In genomic region chr8:83416878-83417277, GRCm38 (mm10) we compare ENCODE assay signal across 22 mouse cellular contexts. TPM values are rescaled to one million over a fixed set of nuclear protein-coding genes. Genes with fewer than 3 reads are reported as not detected.
A peak's percentile ranks its signal among the peaks of the same experiment; 100 is the strongest.
DNase-seq lines count a peak whose midpoint lies in the region; TF ChIP-seq lines count a peak whose summit lies in the region.
"Had no signal": no experiment of that assay in that cellular context is flagged by ENCODE, and none has a peak within 500 bp of the region (broad histone marks: within the 10 kb centered on the region; RNA-seq: fewer than 3 reads in every experiment).

No protein-coding gene starts in this region.

- no peak overlapping the region for H3K27ac ChIP-seq in CH12.LX (ENCODE audit: insufficient read depth, low read depth)
- no peak overlapping the region for H3K27ac ChIP-seq in limb, embryonic 10.5 days
- no peak overlapping the region for H3K27ac ChIP-seq in cerebellum, adult 2 months (ENCODE audit: insufficient read depth, low read length)
- H3K27ac ChIP-seq: embryonic facial prominence, embryonic 13.5 days; embryonic facial prominence, embryonic 15.5 days; forebrain, embryonic 10.5 days; forebrain, embryonic 12.5 days had no signal

- H3K9me3 ChIP-seq in CH12.LX (replicated peaks; ENCODE audit: low read length) = no peaks in the 10 kb centered on the region
- no peaks in the 10 kb centered on the region for H3K9me3 ChIP-seq in limb, embryonic 10.5 days (replicated peaks)
- H3K9me3 ChIP-seq: embryonic facial prominence, embryonic 13.5 days; embryonic facial prominence, embryonic 15.5 days; forebrain, embryonic 10.5 days; forebrain, embryonic 12.5 days had no signal

- in situ Hi-C loops in CH12.LX (cut with MboI; ENCODE audit: low pct_ligation_motif_present, low pct_unique_long_range_greater_than_20kb, low sequenced_read_pairs) = no loop called here

- no peak for TF ChIP-seq EP300 in CH12.LX (IDR thresholded peaks at IDR 0.05; ENCODE audit: low read length)

- TF ChIP-seq RAD21 in CH12.LX (IDR thresholded peaks at IDR 0.05; ENCODE audit: low read depth, low read length) = no peak

- no peaks in the 10 kb centered on the region for H3K27me3 ChIP-seq in CH12.LX (replicated peaks)
- H3K27me3 ChIP-seq in limb, embryonic 10.5 days (ENCODE audit: low read depth, poor library complexity, severe bottlenecking) = no peaks in the 10 kb centered on the region
- no peaks in the 10 kb centered on the region for H3K27me3 ChIP-seq in cerebellum, adult 2 months (ENCODE audit: control insufficient read depth, insufficient read depth, low read length)
- H3K27me3 ChIP-seq: embryonic facial prominence, embryonic 13.5 days; embryonic facial prominence, embryonic 15.5 days; forebrain, embryonic 12.5 days had no signal

- TF ChIP-seq POLR2A in CH12.LX (IDR thresholded peaks at IDR 0.05; ENCODE audit: low read depth, low read length) = no peak
- no peak for TF ChIP-seq POLR2A in cerebellum, adult 2 months (IDR thresholded peaks at IDR 0.05; ENCODE audit: borderline replicate concordance, insufficient read depth, low read length)

- 0 out of 2 replicates have a peak overlapping the region, but pooled peaks have one; percentile 19 for H3K4me2 ChIP-seq in CH12.LX (ENCODE audit: insufficient read depth, low read depth, poor library complexity, severe bottlenecking)
- H3K4me2 ChIP-seq: embryonic facial prominence, embryonic 13.5 days; embryonic facial prominence, embryonic 15.5 days; forebrain, embryonic 12.5 days had no signal

- H3K36me3 ChIP-seq in CH12.LX (replicated peaks in 1 of 2; ENCODE audit: control insufficient read depth in 1 of 2, insufficient read depth in 1 of 2, low read length in 1 of 2) = no peaks in the 10 kb centered on the region
- no peaks in the 10 kb centered on the region for H3K36me3 ChIP-seq in limb, embryonic 10.5 days
- H3K36me3 ChIP-seq: embryonic facial prominence, embryonic 13.5 days; embryonic facial prominence, embryonic 15.5 days; forebrain, embryonic 10.5 days; forebrain, embryonic 12.5 days had no signal

- TF ChIP-seq CTCF in CH12.LX (conservative IDR thresholded peaks at IDR 0.05 in 1 of 2, IDR thresholded peaks at IDR 0.05 in 1 of 2; ENCODE audit: low read depth in 2 of 2, low read length in 2 of 2) = no peak
- TF ChIP-seq CTCF in cerebellum, adult 2 months (IDR thresholded peaks at IDR 0.05; ENCODE audit: borderline replicate concordance, insufficient read depth, low read depth, low read length) = no peak

- no peaks in the 10 kb centered on the region for H3K79me2 ChIP-seq in CH12.LX (replicated peaks; ENCODE audit: control insufficient read depth, extremely low read depth, insufficient read depth, poor library complexity, severe bottlenecking)

- dilution Hi-C loops in CH12.LX (cut with MboI; ENCODE audit: extremely low pct_ligation_motif_present, extremely low pct_unique_long_range_greater_than_20kb, low sequenced_read_pairs) = no loop called here

- no peak overlapping the region for H3K4me3 ChIP-seq in CH12.LX (replicated peaks in 1 of 3; ENCODE audit: low read depth in 2 of 3, low read length in 2 of 3, poor library complexity in 1 of 3)
- H3K4me3 ChIP-seq in limb, embryonic 10.5 days = no peak overlapping the region
- H3K4me3 ChIP-seq in cerebellum, adult 2 months (replicated peaks; ENCODE audit: insufficient read depth, low read depth, low read length) = no peak overlapping the region
- H3K4me3 ChIP-seq: embryonic facial prominence, embryonic 13.5 days; embryonic facial prominence, embryonic 15.5 days; erythroblast, embryonic 14.5 days; forebrain, embryonic 10.5 days; forebrain, embryonic 12.5 days had no signal

- 95% methylated on average over 15 of the region's 15 CpGs for WGBS in limb, embryonic 10.5 days
- WGBS in cerebellum, adult 2 months = 97% methylated on average over 15 of the region's 15 CpGs

- DNase-seq in A20 (ENCODE audit: low read depth, low spot score) (peak; percentile 33), CH12.LX (ENCODE audit: extremely low read depth) (no peak)
- peak; percentile 19 for DNase-seq in limb, embryonic 10.5 days (ENCODE audit: low spot score)
- DNase-seq in cerebellum, adult 2 months = no peak
- no peak for DNase-seq in kidney, postnatal 4 days
- DNase-seq: adrenal gland, adult 8-10 months; adrenal gland, postnatal 14 days; adrenal gland, postnatal 36 days; B cell, adult 2 months; cerebellum, adult 11-12 months; cerebellum, adult 8-10 months; cerebellum, adult 9-11 months; cerebellum, postnatal 14 days; cerebellum, postnatal 36 days; embryo, embryonic 11 days had no signal

- H3K4me1 ChIP-seq in CH12.LX (ENCODE audit: control insufficient read depth in 1 of 2, insufficient read depth in 2 of 2) = peaks cover 0 to 3% of the 10 kb centered on the region in 2 experiments; a peak in 2 of 4 replicates
- H3K4me1 ChIP-seq in limb, embryonic 10.5 days = no peaks in the 10 kb centered on the region
- H3K4me1 ChIP-seq in cerebellum, adult 2 months (ENCODE audit: control insufficient read depth, insufficient read depth, low read length) = no peaks in the 10 kb centered on the region
- H3K4me1 ChIP-seq: embryonic facial prominence, embryonic 13.5 days; embryonic facial prominence, embryonic 15.5 days; forebrain, embryonic 10.5 days; forebrain, embryonic 12.5 days had no signal

- no peak overlapping the region for H3K9ac ChIP-seq in CH12.LX (ENCODE audit: insufficient read depth, low read depth)
- H3K9ac ChIP-seq: embryonic facial prominence, embryonic 13.5 days; embryonic facial prominence, embryonic 15.5 days; forebrain, embryonic 12.5 days had no signal

TF ChIP-seq in CH12.LX, 34 proteins besides CTCF, POLR2A, EP300 and RAD21:
- TF ChIP-seq SMC3 (IDR thresholded peaks at IDR 0.05; ENCODE audit: low read depth, low read length) = no peak
- TF ChIP-seq BHLHE40 (IDR thresholded peaks at IDR 0.05; ENCODE audit: low read depth, low read length) = 0 out of 2 replicates have a peak, but pooled peaks have one; percentile 22
- peak; percentile 86 for TF ChIP-seq MAFK (IDR thresholded peaks at IDR 0.05; ENCODE audit: insufficient replicate concordance, low read length)
- TF ChIP-seq IRF4 (IDR thresholded peaks at IDR 0.05; ENCODE audit: low read depth, low read length) = peak; percentile 76
TF ChIP-seq in CH12.LX: peak in this region for 3.

RNA-seq across cellular contexts. Expression of gene Clgn, which starts 27.2 kb away (rescaled TPM):
- total RNA-seq in CH12.LX (2012; rRNA removed) (0.59 TPM in 2 replicates), CH12.LX (2014; rRNA removed) (1.2 and 1.3 TPM in 2 replicates)
- 1.4 and 1.5 TPM in 2 replicates for polyA plus RNA-seq in CH12.LX (2012; ENCODE audit: insufficient read length, low read depth)
- 1.5 and 2.0 TPM in 2 replicates for polyA plus RNA-seq in limb, embryonic 10.5 days (2016; fragmentation: Nextera tagmentation; extraction: Ambion mirVana)
- polyA plus RNA-seq in cerebellum, adult 2 months (2012; rRNA removed) = 12.2 and 14.5 TPM in 2 replicates
- total RNA-seq: adrenal gland, adult 18-20 months had no signal
- polyA plus RNA-seq: CD4-positive, CD25-positive, alpha-beta regulatory T cell, adult 4 months; erythroblast, embryonic 14.5 days had no signal

RNA-seq across cellular contexts. Expression of gene Scoc, which starts 41.3 kb away (rescaled TPM):
- total RNA-seq in CH12.LX (2012; rRNA removed) = 28.9 and 37.8 TPM in 2 replicates
- 79.7 and 85.9 TPM in 2 replicates for total RNA-seq in CH12.LX (2014; rRNA removed)
- 25.4 and 34.5 TPM in 2 replicates for polyA plus RNA-seq in CH12.LX (2012; ENCODE audit: insufficient read length, low read depth)
- 97.0 and 97.6 TPM in 2 replicates for polyA plus RNA-seq in limb, embryonic 10.5 days (2016; fragmentation: Nextera tagmentation; extraction: Ambion mirVana)
- polyA plus RNA-seq in cerebellum, adult 2 months (2012; rRNA removed) = 289 and 298 TPM in 2 replicates

Comparison
In these comparisons a context has a peak if more than half of its experiments do, and no peak if none do; other contexts are left out.
1. DNase-seq: peak in A20 (single experiment) and limb, embryonic 10.5 days (single experiment); none in CH12.LX (single experiment), cerebellum, adult 2 months (0 of 2) and kidney, postnatal 4 days (0 of 2).